Mouse (Mus musculus) cortical plate, adult 2 months (tissue): ENCODE measurements around the gene Ank3. TPM values are rescaled to one million over a fixed set of nuclear protein-coding genes. Genes with fewer than 3 reads are reported as not detected.

Experiments used
- H3K27ac ChIP-seq: fragments of 200-500 bp; 2 replicates; pipeline ENCODE4 v1.5.1; 2012; ENCODE audit warnings: low read length, control low read depth, inconsistent platforms; ENCODE audit not compliant: insufficient read depth
- H3K4me1 ChIP-seq: fragments of 200-500 bp; 2 replicates; pipeline ENCODE4 v1.6.1; 2011; ENCODE audit warnings: low read length; ENCODE audit not compliant: control insufficient read depth, insufficient read depth
- H3K4me3 ChIP-seq: fragments of 200-500 bp; 2 replicates; pipeline ENCODE4 v1.5.1; 2011; ENCODE audit warnings: mild to moderate bottlenecking, low read length, control low read depth; ENCODE audit not compliant: insufficient read depth
- CTCF ChIP-seq: fragments of 200-500 bp; IDR thresholded peaks from 2 replicates; pipeline ENCODE4 v1.5.1; 2011; ENCODE audit warnings: mild to moderate bottlenecking, control low read depth, low read length; ENCODE audit not compliant: insufficient read depth; ENCODE audit errors: extremely low read depth
- POLR2A ChIP-seq: fragments of 200-500 bp; IDR thresholded peaks from 2 replicates; pipeline ENCODE4 v1.6.1; 2011; ENCODE audit warnings: mild to moderate bottlenecking, low read length, control low read depth; ENCODE audit not compliant: insufficient read depth; ENCODE audit errors: extremely low read depth
- polyA plus RNA-seq: library from polyadenylated mRNA; depleted of rRNA; stranded (reverse); fragments of >200 nt; gene quantifications from 2 replicates; pipeline ENCODE4 v1.2.3, GENCODE M21; 2012

Gene Ank3
- polyA plus RNA-seq, 1 experiment: 188 TPM

- TF ChIP-seq CTCF (no peak), POLR2A (no peak)
- Histone ChIP-seq H3K27ac (no peak overlapping the region), H3K4me3 (no peak overlapping the region), H3K4me1 (no peaks in the 10 kb centered on the region)
Measured at GRCm38 (mm10) chr10:69444546-69444945, 46.0 kb downstream of the Ank3 start.

GRCm38 (mm10) chr10:69445951-69446350, 47.4 kb downstream of the Ank3 start:
- no peak for TF ChIP-seq CTCF
- TF ChIP-seq POLR2A: no peak
- Histone ChIP-seq H3K4me3 (no peak overlapping the region), H3K27ac (no peak overlapping the region), H3K4me1 (no peaks in the 10 kb centered on the region)

GRCm38 (mm10) chr10:69446566-69446965, 48.0 kb downstream of the Ank3 start:
- no peak for TF ChIP-seq POLR2A
- no peak for TF ChIP-seq CTCF
- H3K4me1 ChIP-seq: no peaks in the 10 kb centered on the region
- no peak overlapping the region for H3K4me3 ChIP-seq
- no peak overlapping the region for H3K27ac ChIP-seq

GRCm38 (mm10) chr10:69447308-69447707, 48.7 kb downstream of the Ank3 start:
- H3K4me3 ChIP-seq: no peak overlapping the region
- no peak overlapping the region for H3K27ac ChIP-seq
- no peaks in the 10 kb centered on the region for H3K4me1 ChIP-seq
- TF ChIP-seq POLR2A: no peak
- TF ChIP-seq CTCF: no peak

- H3K4me1 ChIP-seq: no peaks in the 10 kb centered on the region
- no peak for TF ChIP-seq CTCF
- TF ChIP-seq POLR2A: no peak
- H3K4me3 ChIP-seq: no peak overlapping the region
- H3K27ac ChIP-seq: no peak overlapping the region
Measured at GRCm38 (mm10) chr10:69448174-69448573, 49.6 kb downstream of the Ank3 start.

GRCm38 (mm10) chr10:69451006-69451405, 52.4 kb downstream of the Ank3 start:
- H3K27ac ChIP-seq: no peak overlapping the region
- H3K4me1 ChIP-seq: no peaks in the 10 kb centered on the region
- H3K4me3 ChIP-seq: no peak overlapping the region
- TF ChIP-seq POLR2A (no peak), CTCF (no peak)

GRCm38 (mm10) chr10:69452180-69452977, 53.8 kb downstream of the Ank3 start:
- peak; percentile 78 for TF ChIP-seq CTCF
- TF ChIP-seq POLR2A: no peak
- H3K27ac ChIP-seq: no peak overlapping the region
- H3K4me3 ChIP-seq: no peak overlapping the region
- no peaks in the 10 kb centered on the region for H3K4me1 ChIP-seq

GRCm38 (mm10) chr10:69453531-69453930, 55.0 kb downstream of the Ank3 start:
- Histone ChIP-seq H3K4me1 (no peaks in the 10 kb centered on the region), H3K4me3 (no peak overlapping the region), H3K27ac (no peak overlapping the region)
- no peak for TF ChIP-seq POLR2A
- no peak for TF ChIP-seq CTCF

- no peaks in the 10 kb centered on the region for H3K4me1 ChIP-seq
- H3K4me3 ChIP-seq: no peak overlapping the region
- TF ChIP-seq POLR2A: no peak
- no peak for TF ChIP-seq CTCF
- no peak overlapping the region for H3K27ac ChIP-seq
Measured at GRCm38 (mm10) chr10:69454480-69454879, 55.9 kb downstream of the Ank3 start.

GRCm38 (mm10) chr10:69464826-69465225, 66.3 kb downstream of the Ank3 start:
- Histone ChIP-seq H3K27ac (no peak overlapping the region), H3K4me3 (no peak overlapping the region), H3K4me1 (peaks cover 9% of the 10 kb centered on the region)
- TF ChIP-seq CTCF (no peak), POLR2A (no peak)
